In the genomic region with DNA sequence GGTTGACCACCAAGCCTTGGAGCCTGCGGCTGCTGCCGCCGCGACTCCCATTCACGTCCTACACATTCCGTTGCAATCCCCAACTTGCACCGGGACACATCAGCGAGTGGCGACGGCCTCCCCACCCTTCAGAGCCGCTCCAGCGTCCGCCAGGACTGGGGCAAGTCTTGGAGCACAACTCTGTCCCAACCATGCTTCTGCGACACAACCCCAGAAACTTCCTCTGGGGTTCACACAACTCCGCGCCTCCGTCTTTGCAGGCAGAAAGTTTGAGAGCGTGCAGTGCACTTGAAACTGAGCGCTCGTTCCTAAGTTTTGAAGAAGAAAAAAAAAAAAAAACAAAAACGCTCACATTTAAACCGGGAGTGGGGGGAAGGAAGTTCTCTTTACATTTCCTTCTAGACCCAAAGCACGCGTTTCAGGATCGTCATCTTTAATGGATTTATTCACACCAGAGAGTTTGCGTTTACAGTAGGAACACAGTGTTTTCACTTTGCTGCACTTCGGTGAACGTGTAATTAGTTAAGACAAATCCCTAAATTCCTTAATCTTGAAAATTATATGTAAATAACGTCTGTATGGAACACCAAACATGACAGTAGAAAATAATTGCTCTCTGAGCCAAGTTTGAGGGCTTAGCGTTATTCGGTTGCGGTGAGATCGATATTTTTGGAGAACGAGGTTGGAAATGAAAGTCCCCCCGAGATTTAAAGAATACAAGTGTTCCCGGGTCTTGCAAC, we compare ENCODE assay signal across 8 mouse cellular contexts. TPM values are rescaled to one million over a fixed set of nuclear protein-coding genes. Genes with fewer than 3 reads are reported as not detected.
A peak's percentile ranks its signal among the peaks of the same experiment; 100 is the strongest.
DNase-seq lines count a peak whose midpoint lies in the region; ATAC-seq lines count a peak whose summit lies in the region.

No protein-coding gene starts in this region.

- peaks cover 24% of the 10 kb centered on the region for H3K4me1 ChIP-seq in kidney, embryonic 16.5 days (ENCODE audit: insufficient read depth, low read length)

- peak overlapping the region; percentile 78 for H3K4me2 ChIP-seq in kidney, embryonic 16.5 days (replicated peaks; ENCODE audit: low read depth, low read length)

- H3K27ac ChIP-seq in kidney, embryonic 16.5 days (ENCODE audit: low read length) = peak overlapping the region; percentile 90; the same call in 1 of the 2 replicates

- peak overlapping the region; percentile 99 for H3K4me3 ChIP-seq in kidney, embryonic 16.5 days (ENCODE audit: low read length)

- under 1% methylated on average over 36 of the region's 36 CpGs for WGBS in kidney, embryonic 16.5 days

- peak; percentile 36 for DNase-seq in right cerebral cortex, adult 18-20 months
- no peak for DNase-seq in right cerebral cortex, postnatal 36 days (ENCODE audit: low spot score in 2 of 2)
- peak; percentile 56 for DNase-seq in cerebellum, adult 9-11 months
- DNase-seq in gastrocnemius, postnatal 36 days = peak; percentile 8 to 48
- peak; percentile 55 to 58 for DNase-seq in lung, postnatal 4 days
- peak; percentile 19 for DNase-seq in right cerebral cortex, postnatal 4 days

- no peaks in the 10 kb centered on the region for H3K9me3 ChIP-seq in kidney, embryonic 16.5 days (ENCODE audit: low read length)

- no peak; the same call in 1 of the 2 replicates for ATAC-seq in kidney, embryonic 16.5 days (ENCODE audit: low FRiP score, low TSS enrichment)
- no peak for ATAC-seq in activated CD4-positive, CD25-positive, alpha-beta regulatory T cell, adult 4 months

- H3K27me3 ChIP-seq in kidney, embryonic 16.5 days (ENCODE audit: insufficient read depth, low read length) = peaks cover 8% of the 10 kb centered on the region

- H3K36me3 ChIP-seq in kidney, embryonic 16.5 days (ENCODE audit: insufficient read depth, low read length) = no peaks in the 10 kb centered on the region

- peak overlapping the region; percentile 97 for H3K9ac ChIP-seq in kidney, embryonic 16.5 days (replicated peaks; ENCODE audit: low read length)

- intact Hi-C loops in gastrocnemius, postnatal 36 days (cut with DNase I) = loop anchor here (1.0 to 10.0 kb wide), 3 partner anchors 96 to 287 kb away; no protein-coding TSS in a partner anchor

RNA-seq across cellular contexts. Expression of a gene that starts 0.9 kb away (rescaled TPM):
- 10 to 100 TPM; 73.6 to 80.1 TPM for total RNA-seq in gastrocnemius, postnatal 36 days (2021)
- 110 and 123 TPM in 2 replicates for polyA plus RNA-seq in kidney, embryonic 16.5 days (2015; fragmentation: Nextera tagmentation; extraction: Ambion mirVana)
- polyA plus RNA-seq in activated CD4-positive, CD25-positive, alpha-beta regulatory T cell, adult 4 months (2017; shearing (Covaris generic)) = 10 to 100 TPM; 36.1 to 46.2 TPM

Comparison
In these comparisons a context has a peak if more than half of its experiments do, and no peak if none do; other contexts are left out.
1. DNase-seq: peak in right cerebral cortex, adult 18-20 months (single experiment), cerebellum, adult 9-11 months (single experiment), gastrocnemius, postnatal 36 days (2 of 2), lung, postnatal 4 days (2 of 2) and right cerebral cortex, postnatal 4 days (single experiment); none in right cerebral cortex, postnatal 36 days (0 of 2).